Mouse (Mus musculus) testis, postnatal 10 days (tissue): ENCODE measurements around the gene Dnm1l.
"Not testable (repeated sequence)": the region's sequence is repeated elsewhere in the genome, so short reads cannot be mapped to it uniquely, and the experiment has no call there.

Experiments
- DNase-seq: peaks from one replicate; pipeline ENCODE4 v3.0.0; 2021; ENCODE audit warnings: low spot score

Gene Dnm1l

GRCm38 (mm10) chr16:16358481-16359100 is at the start of gene Dnm1l:
Gene Dnm1l, minus strand, starts transcription at chr16:16358959.
- DNase-seq = peak; percentile 97

DNA sequence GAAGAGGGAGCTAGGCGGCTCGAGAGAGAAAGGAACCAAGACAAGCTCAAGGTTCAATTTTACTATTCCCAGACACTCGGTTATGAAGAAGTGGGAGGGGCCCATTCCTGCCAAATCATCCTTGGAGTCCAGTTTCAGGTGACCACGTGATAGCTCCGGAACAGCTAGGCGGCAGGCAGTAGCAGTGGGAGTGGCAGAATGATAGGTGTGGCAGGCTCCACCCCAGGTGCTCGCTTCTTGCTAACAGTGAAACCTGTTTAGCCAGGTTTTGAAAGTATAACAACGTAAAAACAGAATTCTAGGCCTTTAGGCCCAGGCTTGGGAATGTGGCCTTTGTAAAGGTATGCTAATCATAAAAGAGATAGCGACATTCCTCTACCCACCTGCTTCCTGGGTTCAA is 8.5 kb upstream of the Dnm1l start:
- DNase-seq = not testable (repeated sequence)

GRCm38 (mm10) chr16:16359101-16359482 is 333 bp upstream of the Dnm1l start:
- DNase-seq = not testable (repeated sequence)

DNA sequence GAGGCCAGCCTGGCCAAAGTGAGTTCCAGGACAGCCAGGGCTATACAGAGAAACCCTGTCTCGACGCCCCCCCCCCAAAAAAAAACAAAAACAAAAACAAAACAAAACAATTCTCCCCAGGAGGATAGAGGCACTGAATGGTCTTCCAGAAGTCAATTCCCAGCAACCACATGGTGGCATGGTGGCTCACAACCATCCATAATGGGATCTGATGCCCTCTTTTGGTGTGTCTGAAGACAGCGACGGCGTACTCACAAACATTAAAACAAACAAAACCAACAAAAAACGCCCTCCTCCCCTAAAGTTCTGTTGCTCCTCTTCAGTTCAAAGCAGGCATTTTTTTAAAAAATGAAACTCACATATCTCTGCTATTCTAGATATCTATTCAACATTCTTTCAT is 851 bp downstream of the Dnm1l start:
- no peak for DNase-seq

DNA sequence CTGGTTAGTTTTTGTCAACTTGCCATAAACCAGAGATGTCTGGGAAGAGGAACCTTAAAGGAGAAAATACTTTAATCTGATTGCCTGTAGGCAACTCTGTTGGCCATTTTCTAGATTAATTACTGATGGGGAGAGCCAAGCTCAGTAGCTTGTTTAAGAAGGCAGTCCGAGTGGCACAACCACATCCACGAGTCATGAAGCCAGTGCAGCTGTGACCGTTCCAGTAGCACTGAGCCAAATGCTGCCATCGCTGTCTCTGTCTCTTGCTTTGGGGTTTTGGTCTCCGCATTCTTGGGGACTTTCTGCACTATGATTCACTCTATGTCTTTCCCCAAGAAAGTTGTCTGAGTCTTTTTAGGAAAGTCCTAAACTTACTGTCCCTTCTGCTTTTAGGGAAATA is 12.3 kb downstream of the Dnm1l start:
- no peak for DNase-seq

GRCm38 (mm10) chr16:16325775-16326336 is 32.9 kb downstream of the Dnm1l start:
- DNase-seq = no peak

- DNase-seq = no peak
Observed at GRCm38 (mm10) chr16:16311319-16311718, 47.4 kb downstream of the Dnm1l start.

GRCm38 (mm10) chr16:16303888-16304287 is 54.9 kb downstream of the Dnm1l start:
- DNase-seq = no peak

GRCm38 (mm10) chr16:16303138-16303827 is 55.5 kb downstream of the Dnm1l start:
- DNase-seq = peak; percentile 70

GRCm38 (mm10) chr16:16302369-16303137 is 56.2 kb downstream of the Dnm1l start, which contains the start of gene Yars2:
Gene Yars2, plus strand, starts transcription at chr16:16302965.
- peak; percentile 89 for DNase-seq

GRCm38 (mm10) chr16:16273752-16274151 is 85.0 kb downstream of the Dnm1l start:
- DNase-seq = no peak

DNA sequence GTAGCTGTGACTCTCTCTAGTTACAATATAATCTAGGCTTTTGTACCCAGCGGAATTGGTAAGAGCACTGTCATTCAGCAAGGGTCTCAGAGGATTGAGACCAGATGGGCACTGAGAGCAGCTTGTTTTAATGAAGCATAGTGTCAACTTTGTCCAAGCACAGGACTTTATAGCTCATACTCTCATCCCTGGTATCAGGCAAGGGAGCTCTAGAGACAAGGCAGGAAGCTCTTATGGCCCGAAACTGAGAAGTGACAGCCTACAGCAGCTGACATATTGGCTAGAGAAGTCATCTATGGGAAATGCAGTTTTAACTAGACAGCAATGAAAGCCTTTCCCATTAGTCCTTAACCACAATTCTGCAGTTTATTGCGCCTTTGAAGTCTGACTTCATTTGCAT is 85.8 kb downstream of the Dnm1l start:
- no peak for DNase-seq

DNA sequence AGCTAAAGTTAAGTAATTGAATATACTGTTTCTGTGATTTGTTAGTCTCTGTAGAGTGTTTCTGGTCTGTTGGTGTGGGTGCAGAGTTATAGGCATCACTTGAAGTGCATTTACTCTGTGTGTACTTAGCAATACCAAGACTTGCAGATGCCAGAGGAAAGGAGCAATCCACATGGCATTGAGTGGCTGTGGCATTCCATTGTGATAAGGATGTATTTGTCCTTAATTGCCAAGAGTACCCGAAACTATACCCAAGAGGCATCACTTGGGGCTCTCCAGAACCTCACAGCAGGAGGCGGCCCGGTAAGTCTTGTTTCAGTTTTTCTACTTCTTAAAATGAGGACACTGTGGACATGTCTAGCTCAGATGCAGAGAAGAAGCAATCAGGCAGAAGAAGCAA is 96.3 kb downstream of the Dnm1l start:
- DNase-seq = no peak
